8 mouse cellular contexts compared by ENCODE assay signal in genomic region chr6:72428036-72428435, GRCm38 (mm10). TPM values are rescaled to one million over a fixed set of nuclear protein-coding genes. Genes with fewer than 3 reads are reported as not detected.
DNase-seq lines count a peak whose midpoint lies in the region; ATAC-seq and TF ChIP-seq lines count a peak whose summit lies in the region.

No protein-coding gene starts in this region.

- no peak overlapping the region for H3K4me3 ChIP-seq in embryonic facial prominence, embryonic 10.5 days
- no peak overlapping the region for H3K4me3 ChIP-seq in heart, adult 2 months
- H3K4me3 ChIP-seq in kidney, adult 2 months (ENCODE audit: insufficient read depth, low read depth, low read length) = no peak overlapping the region
- no peak overlapping the region for H3K4me3 ChIP-seq in limb, embryonic 11.5 days (ENCODE audit: low read depth, low read length)
- H3K4me3 ChIP-seq in midbrain, embryonic 14.5 days (replicated peaks; ENCODE audit: low read depth, low read length) = no peak overlapping the region

- TF ChIP-seq EP300 in heart, adult 2 months (IDR thresholded peaks at IDR 0.05; ENCODE audit: insufficient read depth, low read depth, low read length) = peak; percentile 96

- peaks cover 97% of the 10 kb centered on the region for H3K36me3 ChIP-seq in embryonic facial prominence, embryonic 10.5 days (replicated peaks)
- H3K36me3 ChIP-seq in heart, adult 2 months (ENCODE audit: control insufficient read depth, insufficient read depth, low read length) = peaks cover 15% of the 10 kb centered on the region
- H3K36me3 ChIP-seq in kidney, adult 2 months (ENCODE audit: control insufficient read depth, insufficient read depth, low read length) = peaks cover 17% of the 10 kb centered on the region
- H3K36me3 ChIP-seq in limb, embryonic 11.5 days (ENCODE audit: control insufficient read depth, insufficient read depth, low read length) = peaks cover 31% of the 10 kb centered on the region
- H3K36me3 ChIP-seq in midbrain, embryonic 14.5 days (ENCODE audit: control insufficient read depth, insufficient read depth, low read length) = peaks cover 91% of the 10 kb centered on the region

- peak; percentile 91 for TF ChIP-seq CTCF in heart, adult 2 months (IDR thresholded peaks at IDR 0.05)
- TF ChIP-seq CTCF in kidney, adult 2 months (conservative IDR thresholded peaks at IDR 0.05; ENCODE audit: insufficient read depth, insufficient read length, low read depth, low read length) = peak; percentile 92

- TF ChIP-seq POLR2A in heart, adult 2 months (IDR thresholded peaks at IDR 0.05; ENCODE audit: insufficient read depth, low read depth, low read length) = no peak
- TF ChIP-seq POLR2A in kidney, adult 2 months (IDR thresholded peaks at IDR 0.05; ENCODE audit: low read depth, low read length) = no peak

- no peaks in the 10 kb centered on the region for H3K27me3 ChIP-seq in embryonic facial prominence, embryonic 10.5 days (replicated peaks; ENCODE audit: low read depth, poor library complexity, severe bottlenecking)
- no peaks in the 10 kb centered on the region for H3K27me3 ChIP-seq in heart, adult 2 months (ENCODE audit: control insufficient read depth, insufficient read depth, low read length)
- no peaks in the 10 kb centered on the region for H3K27me3 ChIP-seq in kidney, adult 2 months (replicated peaks; ENCODE audit: control insufficient read depth, insufficient read depth, low read length)
- no peaks in the 10 kb centered on the region for H3K27me3 ChIP-seq in limb, embryonic 11.5 days (ENCODE audit: control insufficient read depth, insufficient read depth, low read length)
- H3K27me3 ChIP-seq in midbrain, embryonic 14.5 days (ENCODE audit: control insufficient read depth, insufficient read depth, low read length) = no peaks in the 10 kb centered on the region

- H3K27ac ChIP-seq in embryonic facial prominence, embryonic 10.5 days (replicated peaks) = no peak overlapping the region
- H3K27ac ChIP-seq in heart, adult 2 months = no peak overlapping the region
- H3K27ac ChIP-seq in kidney, adult 2 months (ENCODE audit: insufficient read depth, low read depth, low read length) = no peak overlapping the region
- H3K27ac ChIP-seq in limb, embryonic 11.5 days (replicated peaks; ENCODE audit: low read depth, low read length) = no peak overlapping the region
- no peak overlapping the region for H3K27ac ChIP-seq in midbrain, embryonic 14.5 days (replicated peaks; ENCODE audit: low read depth, low read length)

- 0 out of 2 replicates have a peak, but pooled peaks have one; percentile 61 for ATAC-seq in limb, embryonic 11.5 days (ENCODE audit: insufficient number of reproducible peaks, low FRiP score, low TSS enrichment, low read depth)
- peak; percentile 86 for ATAC-seq in midbrain, embryonic 14.5 days (ENCODE audit: low FRiP score, low TSS enrichment)

- peak; percentile 71 to 83 for DNase-seq in cerebellum, adult 18-20 months
- no peak for DNase-seq in cerebellum, adult 11-12 months
- DNase-seq in embryonic facial prominence, embryonic 10.5 days (ENCODE audit: low spot score) = peak; percentile 82
- peak; percentile 74 to 81 for DNase-seq in heart, adult 2 months
- DNase-seq in kidney, adult 2 months = peak; percentile 87
- DNase-seq in limb, embryonic 11.5 days (ENCODE audit: low spot score) = peak; percentile 84
- DNase-seq in midbrain, embryonic 14.5 days = peak; percentile 91
- DNase-seq in spleen, adult 18-20 months = peak; percentile 49 to 82

- H3K79me2 ChIP-seq in heart, adult 2 months (replicated peaks; ENCODE audit: control insufficient read depth, insufficient read depth, low read length) = no peaks in the 10 kb centered on the region

- no peak overlapping the region for H3K9ac ChIP-seq in heart, adult 2 months (ENCODE audit: low read depth, low read length)
- no peak overlapping the region for H3K9ac ChIP-seq in limb, embryonic 11.5 days (ENCODE audit: low read length)
- H3K9ac ChIP-seq in midbrain, embryonic 14.5 days (replicated peaks; ENCODE audit: low read length) = no peak overlapping the region

- intact Hi-C loops in heart, adult 2 months (cut with DNase I) = loop anchor here (1.0 kb wide), 2 partner anchors 106 to 138 kb away; no protein-coding TSS in a partner anchor

- no peaks in the 10 kb centered on the region for H3K9me3 ChIP-seq in embryonic facial prominence, embryonic 10.5 days
- H3K9me3 ChIP-seq in limb, embryonic 11.5 days (ENCODE audit: control insufficient read depth, low read length) = no peaks in the 10 kb centered on the region
- H3K9me3 ChIP-seq in midbrain, embryonic 14.5 days (ENCODE audit: control insufficient read depth, low read length) = no peaks in the 10 kb centered on the region

- no peaks in the 10 kb centered on the region for H3K4me1 ChIP-seq in embryonic facial prominence, embryonic 10.5 days
- no peaks in the 10 kb centered on the region; the same call in 1 of the 2 replicates for H3K4me1 ChIP-seq in heart, adult 2 months (ENCODE audit: control insufficient read depth, insufficient read depth, low read length)
- H3K4me1 ChIP-seq in kidney, adult 2 months (ENCODE audit: control insufficient read depth, insufficient read depth, low read length) = no peaks in the 10 kb centered on the region
- H3K4me1 ChIP-seq in limb, embryonic 11.5 days (ENCODE audit: control insufficient read depth, insufficient read depth, low read length) = no peaks in the 10 kb centered on the region
- H3K4me1 ChIP-seq in midbrain, embryonic 14.5 days (ENCODE audit: control insufficient read depth, insufficient read depth, low read length) = no peaks in the 10 kb centered on the region

- 39% methylated on average over 8 of the region's 8 CpGs for WGBS in embryonic facial prominence, embryonic 10.5 days
- WGBS in heart, adult 2 months = 38% methylated on average over 8 of the region's 8 CpGs
- 16% methylated on average over 8 of the region's 8 CpGs for WGBS in kidney, adult 2 months
- 41% methylated on average over 8 of the region's 8 CpGs for WGBS in limb, embryonic 11.5 days
- 33% methylated on average over 8 of the region's 8 CpGs for WGBS in midbrain, embryonic 14.5 days

- H3K4me2 ChIP-seq in limb, embryonic 11.5 days (ENCODE audit: low read depth, severe bottlenecking) = no peak overlapping the region
- H3K4me2 ChIP-seq in midbrain, embryonic 14.5 days (ENCODE audit: low read length) = no peak overlapping the region

RNA-seq across cellular contexts. Expression of gene Mat2a, which starts 11.3 kb away (rescaled TPM):
- 473 and 481 TPM in 2 replicates for polyA plus RNA-seq in embryonic facial prominence, embryonic 10.5 days (2016; fragmentation: Nextera tagmentation; extraction: Ambion mirVana)
- 100 to 1,000 TPM; 129 to 151 TPM for total RNA-seq in heart, adult 2 months (2021)
- polyA plus RNA-seq in heart, adult 2 months (2012; rRNA removed) = 93.0 and 162 TPM in 2 replicates
- polyA plus RNA-seq in kidney, adult 2 months (2012; rRNA removed) = 150 and 168 TPM in 2 replicates
- 490 and 507 TPM in 2 replicates for polyA plus RNA-seq in limb, embryonic 11.5 days (2014; fragmentation: Nextera tagmentation; extraction: Ambion mirVana)
- polyA plus RNA-seq in midbrain, embryonic 14.5 days (2014; fragmentation: Nextera tagmentation; extraction: Ambion mirVana) = 318 and 413 TPM in 2 replicates

RNA-seq across cellular contexts. Expression of gene Ggcx, which starts 13.9 kb away (rescaled TPM):
- 20.4 and 21.1 TPM in 2 replicates for polyA plus RNA-seq in embryonic facial prominence, embryonic 10.5 days (2016; fragmentation: Nextera tagmentation; extraction: Ambion mirVana)
- 10 to 100 TPM; 30.4 to 32.5 TPM for total RNA-seq in heart, adult 2 months (2021)
- polyA plus RNA-seq in heart, adult 2 months (2012; rRNA removed) = 19.3 and 26.1 TPM in 2 replicates
- polyA plus RNA-seq in kidney, adult 2 months (2012; rRNA removed) = 17.9 and 21.9 TPM in 2 replicates
- polyA plus RNA-seq in limb, embryonic 11.5 days (2014; fragmentation: Nextera tagmentation; extraction: Ambion mirVana) = 16.0 and 17.9 TPM in 2 replicates
- 5.8 and 8.0 TPM in 2 replicates for polyA plus RNA-seq in midbrain, embryonic 14.5 days (2014; fragmentation: Nextera tagmentation; extraction: Ambion mirVana)

RNA-seq across cellular contexts. Expression of gene Vamp8, which starts 37.5 kb away (rescaled TPM):
- polyA plus RNA-seq in embryonic facial prominence, embryonic 10.5 days (2016; fragmentation: Nextera tagmentation; extraction: Ambion mirVana) = 53.2 and 59.8 TPM in 2 replicates
- 10 to 100 TPM; 69.3 to 78.8 TPM for total RNA-seq in heart, adult 2 months (2021)
- polyA plus RNA-seq in heart, adult 2 months (2012; rRNA removed) = 85.6 and 112 TPM in 2 replicates
- 368 and 453 TPM in 2 replicates for polyA plus RNA-seq in kidney, adult 2 months (2012; rRNA removed)
- 81.4 and 87.4 TPM in 2 replicates for polyA plus RNA-seq in limb, embryonic 11.5 days (2014; fragmentation: Nextera tagmentation; extraction: Ambion mirVana)
- 7.2 and 16.9 TPM in 2 replicates for polyA plus RNA-seq in midbrain, embryonic 14.5 days (2014; fragmentation: Nextera tagmentation; extraction: Ambion mirVana)

RNA-seq across cellular contexts. Expression of gene Vamp5, which starts 47.8 kb away (rescaled TPM):
- polyA plus RNA-seq in embryonic facial prominence, embryonic 10.5 days (2016; fragmentation: Nextera tagmentation; extraction: Ambion mirVana) = 13.6 and 15.9 TPM in 2 replicates
- 10 to 100 TPM; 49.3 to 58.3 TPM for total RNA-seq in heart, adult 2 months (2021)
- 99.6 and 116 TPM in 2 replicates for polyA plus RNA-seq in heart, adult 2 months (2012; rRNA removed)
- polyA plus RNA-seq in kidney, adult 2 months (2012; rRNA removed) = 48.7 and 60.1 TPM in 2 replicates
- 15.2 and 17.0 TPM in 2 replicates for polyA plus RNA-seq in limb, embryonic 11.5 days (2014; fragmentation: Nextera tagmentation; extraction: Ambion mirVana)
- polyA plus RNA-seq in midbrain, embryonic 14.5 days (2014; fragmentation: Nextera tagmentation; extraction: Ambion mirVana) = 3.2 and 15.2 TPM in 2 replicates
